9 mouse cellular contexts compared by ENCODE assay signal in genomic region chr13:42095826-42096515, GRCm38 (mm10). TPM values are rescaled to one million over a fixed set of nuclear protein-coding genes. Genes with fewer than 3 reads are reported as not detected.
A peak's percentile ranks its signal among the peaks of the same experiment; 100 is the strongest.
DNase-seq lines count a peak whose midpoint lies in the region; ATAC-seq and TF ChIP-seq lines count a peak whose summit lies in the region.
"Had no signal": no experiment of that assay in that cellular context is flagged by ENCODE, and none has a peak within 500 bp of the region (broad histone marks: within the 10 kb centered on the region; RNA-seq: fewer than 3 reads in every experiment).

No protein-coding gene starts in this region.

- DNase-seq in midbrain, embryonic 11.5 days (ENCODE audit: low spot score, missing footprints): peak; percentile 45
- no peak for DNase-seq in midbrain, embryonic 10.5 days (ENCODE audit: low spot score)
- peak; percentile 36 for DNase-seq in liver, postnatal 0 days
- DNase-seq in thymus, postnatal 14 days: peak; percentile 78
- DNase-seq in testis, postnatal 10 days (ENCODE audit: low spot score): no peak

- WGBS in midbrain, embryonic 11.5 days: 78% methylated on average over 10 of the region's 10 CpGs
- 84% methylated on average over 10 of the region's 10 CpGs for WGBS in midbrain, embryonic 10.5 days
- WGBS in liver, postnatal 0 days (ENCODE audit: insufficient replicate concordance): 28% methylated on average over 10 of the region's 10 CpGs
- 60% methylated on average over 10 of the region's 10 CpGs for WGBS in intestine, postnatal 0 days

- H3K36me3 ChIP-seq in midbrain, embryonic 11.5 days (ENCODE audit: control insufficient read depth, insufficient read depth, low read length): no peaks in the 10 kb centered on the region
- peaks cover 10% of the 10 kb centered on the region for H3K36me3 ChIP-seq in midbrain, embryonic 10.5 days
- peaks cover 2% of the 10 kb centered on the region for H3K36me3 ChIP-seq in erythroblast, embryonic 14.5 days (ENCODE audit: control insufficient read depth)
- no peaks in the 10 kb centered on the region for H3K36me3 ChIP-seq in liver, postnatal 0 days (replicated peaks; ENCODE audit: insufficient read depth, low read length)
- H3K36me3 ChIP-seq in intestine, postnatal 0 days (ENCODE audit: control insufficient read depth, insufficient read depth): no peaks in the 10 kb centered on the region

- TF ChIP-seq EP300 in liver, postnatal 0 days (IDR thresholded peaks at IDR 0.05; ENCODE audit: low read depth): no peak

- no peaks in the 10 kb centered on the region for H3K27me3 ChIP-seq in midbrain, embryonic 11.5 days (ENCODE audit: control insufficient read depth, insufficient read depth, low read length)
- H3K27me3 ChIP-seq in midbrain, embryonic 10.5 days (ENCODE audit: low read depth, poor library complexity, severe bottlenecking): no peaks in the 10 kb centered on the region
- no peaks in the 10 kb centered on the region for H3K27me3 ChIP-seq in erythroblast, embryonic 14.5 days (ENCODE audit: control insufficient read depth)
- H3K27me3 ChIP-seq in liver, postnatal 0 days (ENCODE audit: insufficient read depth, low read length): no peaks in the 10 kb centered on the region
- H3K27me3 ChIP-seq in intestine, postnatal 0 days (replicated peaks; ENCODE audit: control insufficient read depth, insufficient read depth, low read length): no peaks in the 10 kb centered on the region
- H3K27me3 ChIP-seq: neural tube, embryonic 12.5 days had no signal

- H3K4me1 ChIP-seq in midbrain, embryonic 11.5 days (ENCODE audit: control insufficient read depth, insufficient read depth, low read length): peaks cover 7% of the 10 kb centered on the region
- peaks cover 21% of the 10 kb centered on the region for H3K4me1 ChIP-seq in midbrain, embryonic 10.5 days
- H3K4me1 ChIP-seq in erythroblast, embryonic 14.5 days (ENCODE audit: control insufficient read depth): peaks cover 28% of the 10 kb centered on the region
- H3K4me1 ChIP-seq in liver, postnatal 0 days (ENCODE audit: insufficient read depth): peaks cover 18% of the 10 kb centered on the region
- H3K4me1 ChIP-seq in intestine, postnatal 0 days (replicated peaks; ENCODE audit: control insufficient read depth, insufficient read depth, low read length): no peaks in the 10 kb centered on the region

- H3K27ac ChIP-seq in midbrain, embryonic 11.5 days (ENCODE audit: low read depth, low read length): no peak overlapping the region
- H3K27ac ChIP-seq in midbrain, embryonic 10.5 days (replicated peaks): no peak overlapping the region
- H3K27ac ChIP-seq in liver, postnatal 0 days (ENCODE audit: low read depth): peak overlapping the region; percentile 64
- no peak overlapping the region; the same call in 1 of the 2 replicates for H3K27ac ChIP-seq in intestine, postnatal 0 days (ENCODE audit: low read depth, low read length)
- H3K27ac ChIP-seq: forebrain, embryonic 10.5 days; neural tube, embryonic 12.5 days had no signal

- H3K9me3 ChIP-seq in midbrain, embryonic 11.5 days (ENCODE audit: control insufficient read depth, low read length): no peaks in the 10 kb centered on the region; the same call in 1 of the 2 replicates
- peaks cover 8% of the 10 kb centered on the region; the same call in 1 of the 2 replicates for H3K9me3 ChIP-seq in midbrain, embryonic 10.5 days (replicated peaks)
- H3K9me3 ChIP-seq in erythroblast, embryonic 14.5 days (ENCODE audit: control insufficient read depth, low read length): peaks cover 5% of the 10 kb centered on the region
- no peaks in the 10 kb centered on the region for H3K9me3 ChIP-seq in liver, postnatal 0 days (ENCODE audit: low read length)
- H3K9me3 ChIP-seq in intestine, postnatal 0 days (ENCODE audit: control insufficient read depth): no peaks in the 10 kb centered on the region
- H3K9me3 ChIP-seq: neural tube, embryonic 12.5 days had no signal

- ATAC-seq in midbrain, embryonic 11.5 days (ENCODE audit: low FRiP score): no peak
- ATAC-seq in liver, postnatal 0 days: peak; percentile 54
- no peak for ATAC-seq in intestine, postnatal 0 days

- no peak for TF ChIP-seq CTCF in liver, postnatal 0 days (IDR thresholded peaks at IDR 0.05; ENCODE audit: low read depth)
- TF ChIP-seq CTCF in intestine, postnatal 0 days (IDR thresholded peaks at IDR 0.05; ENCODE audit: low read depth): no peak

- H3K9ac ChIP-seq in midbrain, embryonic 11.5 days (ENCODE audit: low read length): no peak overlapping the region
- H3K9ac ChIP-seq in liver, postnatal 0 days (replicated peaks): peak overlapping the region; percentile 26; the same call in 1 of the 2 replicates
- H3K9ac ChIP-seq in intestine, postnatal 0 days (ENCODE audit: low read depth, low read length): no peak overlapping the region
- H3K9ac ChIP-seq: neural tube, embryonic 12.5 days had no signal

- no peak overlapping the region for H3K4me3 ChIP-seq in midbrain, embryonic 11.5 days (ENCODE audit: low read depth, low read length)
- no peak overlapping the region for H3K4me3 ChIP-seq in midbrain, embryonic 10.5 days
- peak overlapping the region; percentile 12 for H3K4me3 ChIP-seq in erythroblast, embryonic 14.5 days (replicated peaks)
- no peak overlapping the region for H3K4me3 ChIP-seq in liver, postnatal 0 days (ENCODE audit: low read depth, low read length)
- H3K4me3 ChIP-seq in intestine, postnatal 0 days (ENCODE audit: low read depth, low read length): no peak overlapping the region
- H3K4me3 ChIP-seq: forebrain, embryonic 10.5 days; neural tube, embryonic 12.5 days had no signal

- no peak overlapping the region for H3K4me2 ChIP-seq in midbrain, embryonic 11.5 days
- H3K4me2 ChIP-seq in liver, postnatal 0 days (ENCODE audit: low read depth, low read length): peak overlapping the region; percentile 54
- no peak overlapping the region for H3K4me2 ChIP-seq in intestine, postnatal 0 days (replicated peaks; ENCODE audit: low read depth)
- H3K4me2 ChIP-seq: neural tube, embryonic 12.5 days had no signal

RNA-seq across cellular contexts. Expression of gene Hivep1, which starts 44.1 kb away (rescaled TPM):
- 12.0 and 12.9 TPM in 2 replicates for polyA plus RNA-seq in midbrain, embryonic 11.5 days (2014; fragmentation: Nextera tagmentation; extraction: Ambion mirVana)
- 7.4 and 7.8 TPM in 2 replicates for polyA plus RNA-seq in midbrain, embryonic 10.5 days (2016; fragmentation: Nextera tagmentation; extraction: Ambion mirVana)
- 1.6 and 2.5 TPM in 2 replicates for polyA plus RNA-seq in erythroblast, embryonic 14.5 days (2012)
- 3.1 and 4.5 TPM in 2 replicates for polyA plus RNA-seq in liver, postnatal 0 days (2015; fragmentation: Nextera tagmentation; extraction: Ambion mirVana)
- 5.9 and 6.9 TPM in 2 replicates for polyA plus RNA-seq in intestine, postnatal 0 days (2015; fragmentation: Nextera tagmentation; extraction: Ambion mirVana)

Comparison
In these comparisons a context has a peak if more than half of its experiments do, and no peak if none do; other contexts are left out.
1. DNase-seq: peak in midbrain, embryonic 11.5 days (single experiment), liver, postnatal 0 days (single experiment) and thymus, postnatal 14 days (single experiment); none in midbrain, embryonic 10.5 days (single experiment) and testis, postnatal 10 days (single experiment).